Mouse (Mus musculus) CH12.LX (cell line): Measurements from ENCODE around the gene B3galt5. TPM values are rescaled to one million over a fixed set of nuclear protein-coding genes. Genes with fewer than 3 reads are reported as not detected.

Source experiments
- DNase-seq: peaks from one replicate; pipeline ENCODE4 v3.0.0-alpha.2; 2013; ENCODE audit errors: extremely low read depth
- H3K27ac ChIP-seq: 2 replicates; pipeline ENCODE4 v1.5.1; 2012; ENCODE audit warnings: low read depth, mild to moderate bottlenecking, control low read depth, moderate library complexity; ENCODE audit not compliant: insufficient read depth
- H3K27me3 ChIP-seq: replicated peaks from 2 replicates; pipeline ENCODE3; 2012; ENCODE audit warnings: inconsistent platforms
- H3K36me3 ChIP-seq, 2 experiments: replicated peaks in 1 of 2; 2 replicates each; pipeline versions ENCODE3 to v1.6.1; 2012; ENCODE audit warnings: inconsistent platforms in 1 of 2, low read length in 1 of 2, mild to moderate bottlenecking in 1 of 2, mixed read lengths in 1 of 2, moderate library complexity in 1 of 2; ENCODE audit not compliant: control insufficient read depth in 1 of 2, insufficient read depth in 1 of 2
- H3K4me1 ChIP-seq, 2 experiments: 2 replicates each; pipeline ENCODE4 v1.6.1; 2012; ENCODE audit warnings: inconsistent platforms in 1 of 2, moderate library complexity in 1 of 2; ENCODE audit not compliant: insufficient read depth in 2 of 2, control insufficient read depth in 1 of 2
- H3K4me2 ChIP-seq: 2 replicates; pipeline ENCODE4 v1.6.1; 2012; ENCODE audit warnings: low read depth, mild to moderate bottlenecking, control low read depth; ENCODE audit not compliant: poor library complexity, insufficient read depth, severe bottlenecking
- H3K4me3 ChIP-seq, 3 experiments: fragments of 150-350 bp in 1 of 3; sonication (generic) in 1 of 3; replicated peaks in 1 of 3; 2 replicates each; pipeline versions ENCODE3 to v1.5.1; 2011 to 2012; ENCODE audit warnings: low read depth in 2 of 3, low read length in 2 of 3, mild to moderate bottlenecking in 2 of 3, moderate library complexity in 2 of 3, control low read depth in 1 of 3, improper control_type of control experiment in 1 of 3, inconsistent platforms in 1 of 3, mixed read lengths in 1 of 3; ENCODE audit not compliant: poor library complexity in 1 of 3
- H3K79me2 ChIP-seq: replicated peaks from 2 replicates; pipeline ENCODE4 v1.6.1; 2012; ENCODE audit warnings: mild to moderate bottlenecking, moderate library complexity; ENCODE audit not compliant: control insufficient read depth, poor library complexity, insufficient read depth, severe bottlenecking; ENCODE audit errors: extremely low read depth
- H3K9ac ChIP-seq: 2 replicates; pipeline ENCODE4 v1.6.1; 2012; ENCODE audit warnings: low read depth, mild to moderate bottlenecking, control low read depth, moderate library complexity; ENCODE audit not compliant: insufficient read depth
- H3K9me3 ChIP-seq: replicated peaks from 2 replicates; pipeline ENCODE3; 2012; ENCODE audit warnings: low read length, inconsistent platforms, mixed read lengths
- BHLHE40 ChIP-seq: IDR thresholded peaks from 2 replicates; pipeline ENCODE4 v1.6.1; 2011; ENCODE audit warnings: mild to moderate bottlenecking, low read depth, low read length, improper control_type of control experiment
- CHD1 ChIP-seq: IDR thresholded peaks from 2 replicates; pipeline ENCODE4 v1.6.1; 2012; ENCODE audit warnings: low read depth, low read length, improper control_type of control experiment, inconsistent platforms
- CTCF ChIP-seq, 2 experiments: IDR thresholded peaks in 1 of 2; conservative IDR thresholded peaks in 1 of 2; 2 replicates each; pipeline ENCODE4 v1.5.1; 2011 to 2012; ENCODE audit warnings: low read depth in 2 of 2, low read length in 2 of 2, improper control_type of control experiment in 1 of 2, inconsistent platforms in 1 of 2, mild to moderate bottlenecking in 1 of 2, moderate library complexity in 1 of 2
- E2F4 ChIP-seq: IDR thresholded peaks from 2 replicates; pipeline ENCODE4 v1.6.1; 2011; ENCODE audit warnings: low read depth, low read length, improper control_type of control experiment; ENCODE audit not compliant: insufficient replicate concordance
- ELF1 ChIP-seq: IDR thresholded peaks from 2 replicates; pipeline ENCODE4 v1.6.1; 2014; ENCODE audit warnings: low read depth, mild to moderate bottlenecking, inconsistent platforms, low read length, improper control_type of control experiment
- EP300 ChIP-seq: IDR thresholded peaks from 2 replicates; pipeline ENCODE4 v1.6.1; 2011; ENCODE audit warnings: low read length, improper control_type of control experiment
- ETS1 ChIP-seq: conservative IDR thresholded peaks from 2 replicates; pipeline ENCODE4 v1.6.1; 2012; ENCODE audit warnings: low read depth, mild to moderate bottlenecking, inconsistent platforms, low read length, improper control_type of control experiment, moderate library complexity
- HCFC1 ChIP-seq: IDR thresholded peaks from 2 replicates; pipeline ENCODE4 v1.6.1; 2012; ENCODE audit warnings: low read depth, mild to moderate bottlenecking, inconsistent platforms, low read length, improper control_type of control experiment
- IRF4 ChIP-seq: IDR thresholded peaks from 2 replicates; pipeline ENCODE4 v1.6.1; 2014; ENCODE audit warnings: low read depth, mild to moderate bottlenecking, inconsistent platforms, low read length, improper control_type of control experiment
- JUN ChIP-seq: IDR thresholded peaks from 2 replicates; pipeline ENCODE4 v1.6.1; 2011; ENCODE audit warnings: low read depth, mild to moderate bottlenecking, low read length, improper control_type of control experiment, moderate library complexity; ENCODE audit not compliant: insufficient read depth
- JUND ChIP-seq: conservative IDR thresholded peaks from 2 replicates; pipeline ENCODE4 v1.6.1; 2011; ENCODE audit warnings: low read depth, low read length, improper control_type of control experiment
- KAT2A ChIP-seq: IDR thresholded peaks from 2 replicates; pipeline ENCODE4 v1.6.1; 2012; ENCODE audit warnings: low read length, improper control_type of control experiment, inconsistent platforms; ENCODE audit not compliant: insufficient replicate concordance
- MAFK ChIP-seq: IDR thresholded peaks from 2 replicates; pipeline ENCODE4 v1.6.1; 2011; ENCODE audit warnings: low read length, improper control_type of control experiment; ENCODE audit not compliant: insufficient replicate concordance
- MAX ChIP-seq: IDR thresholded peaks from 2 replicates; pipeline ENCODE4 v1.6.1; 2011; ENCODE audit warnings: low read length, improper control_type of control experiment
- MAZ ChIP-seq: IDR thresholded peaks from 2 replicates; pipeline ENCODE4 v1.6.1; 2012; ENCODE audit warnings: low read depth, mild to moderate bottlenecking, inconsistent platforms, low read length, improper control_type of control experiment, moderate library complexity
- MEF2A ChIP-seq: IDR thresholded peaks from 2 replicates; pipeline ENCODE4 v1.6.1; 2014; ENCODE audit warnings: low read depth, mild to moderate bottlenecking, inconsistent platforms, low read length, improper control_type of control experiment, borderline replicate concordance
- MXI1 ChIP-seq: IDR thresholded peaks from 2 replicates; pipeline ENCODE4 v1.6.1; 2011; ENCODE audit warnings: mild to moderate bottlenecking, low read depth, low read length, improper control_type of control experiment
- NELFE ChIP-seq: IDR thresholded peaks from 2 replicates; pipeline ENCODE4 v1.6.1; 2011; ENCODE audit warnings: low read depth, low read length, improper control_type of control experiment
- PAX5 ChIP-seq: IDR thresholded peaks from 2 replicates; pipeline ENCODE4 v1.6.1; 2012; ENCODE audit warnings: low read length, inconsistent platforms, mixed read lengths
- POLR2A ChIP-seq: IDR thresholded peaks from 2 replicates; pipeline ENCODE4 v1.6.1; 2011; ENCODE audit warnings: low read depth, mild to moderate bottlenecking, improper control_type of control experiment, low read length
- POLR2AphosphoS2 ChIP-seq: IDR thresholded peaks from 2 replicates; pipeline ENCODE4 v1.6.1; 2011; ENCODE audit warnings: low read depth, low read length, improper control_type of control experiment
- RAD21 ChIP-seq: IDR thresholded peaks from 2 replicates; pipeline ENCODE4 v1.6.1; 2011; ENCODE audit warnings: low read depth, mild to moderate bottlenecking, low read length, improper control_type of control experiment, moderate library complexity
- RCOR1 ChIP-seq: conservative IDR thresholded peaks from 2 replicates; pipeline ENCODE4 v1.6.1; 2012; ENCODE audit warnings: low read depth, mild to moderate bottlenecking, inconsistent platforms, low read length, improper control_type of control experiment
- SIN3A ChIP-seq: IDR thresholded peaks from 2 replicates; pipeline ENCODE4 v1.6.1; 2012; ENCODE audit warnings: low read length, improper control_type of control experiment, inconsistent platforms
- SMC3 ChIP-seq: IDR thresholded peaks from 2 replicates; pipeline ENCODE4 v1.6.1; 2011; ENCODE audit warnings: low read depth, low read length, improper control_type of control experiment
- TBP ChIP-seq: conservative IDR thresholded peaks from 2 replicates; pipeline ENCODE4 v1.6.1; 2011; ENCODE audit warnings: low read depth, low read length, improper control_type of control experiment
- TCF12 ChIP-seq: IDR thresholded peaks from 2 replicates; pipeline ENCODE4 v1.6.1; 2014; ENCODE audit warnings: low read depth, mild to moderate bottlenecking, inconsistent platforms, low read length, improper control_type of control experiment
- UBTF ChIP-seq: IDR thresholded peaks from 2 replicates; pipeline ENCODE4 v1.6.1; 2012; ENCODE audit warnings: low read depth, mild to moderate bottlenecking, inconsistent platforms, low read length, improper control_type of control experiment, moderate library complexity
- USF2 ChIP-seq: conservative IDR thresholded peaks from 2 replicates; pipeline ENCODE4 v1.6.1; 2011; ENCODE audit warnings: low read depth, low read length, improper control_type of control experiment
- ZC3H11A ChIP-seq: IDR thresholded peaks from 2 replicates; pipeline ENCODE4 v1.6.1; 2012; ENCODE audit warnings: low read depth, mild to moderate bottlenecking, inconsistent platforms, low read length, improper control_type of control experiment
- ZKSCAN1 ChIP-seq: IDR thresholded peaks from 2 replicates; pipeline ENCODE4 v1.6.1; 2012; ENCODE audit warnings: low read depth, inconsistent platforms, low read length, improper control_type of control experiment, borderline replicate concordance
- ZMIZ1 ChIP-seq: IDR thresholded peaks from 2 replicates; pipeline ENCODE4 v1.6.1; 2012; ENCODE audit warnings: low read depth, mild to moderate bottlenecking, inconsistent platforms, low read length, improper control_type of control experiment
- ZNF384 ChIP-seq: IDR thresholded peaks from 2 replicates; pipeline ENCODE4 v1.6.1; 2012; ENCODE audit warnings: low read depth, low read length, improper control_type of control experiment, inconsistent platforms
- dilution Hi-C: fragments of 300-500 bp; cut with MboI; formaldehyde crosslinking; loops from 2 replicates; pipeline ENCODE4 v1.14.3; 2020; ENCODE audit warnings: low sequenced_read_pairs; ENCODE audit not compliant: extremely low pct_unique_long_range_greater_than_20kb, extremely low pct_ligation_motif_present
- in situ Hi-C: fragments of 300-500 bp; cut with MboI; formaldehyde crosslinking; loops from 3 replicates; pipeline ENCODE4 v1.14.3; 2019; ENCODE audit warnings: low sequenced_read_pairs, low pct_ligation_motif_present, low pct_unique_long_range_greater_than_20kb, mixed read lengths
- polyA plus RNA-seq: library from polyadenylated mRNA; unstranded; fragments of >175 nt; gene quantifications from 2 replicates; pipeline ENCODE4 v1.2.1, GENCODE M21; 2012; ENCODE audit warnings: low read depth; ENCODE audit not compliant: insufficient read length
- total RNA-seq, 2 experiments: library from RNA; depleted of rRNA; stranded (reverse); fragments of 300-350 nt in 1 of 2; fragments of >200 nt in 1 of 2; gene quantifications; 2 replicates each; pipeline ENCODE4 v1.2.3; 2012 to 2014

Gene B3galt5
- total and polyA plus RNA-seq, 3 experiments = 0.04 to 0.87 (median 0.23) TPM

GRCm38 (mm10) chr16:96341945-96342344 lies 106.3 kb downstream of the B3galt5 start:
- no peak for DNase-seq
- in situ Hi-C loops (loop anchor here (25.0 kb wide), 1 partner anchor 305 kb away; no protein-coding TSS in a partner anchor), dilution Hi-C loops (no loop called here)
- H3K4me3 ChIP-seq = no peak overlapping the region
- H3K27me3 ChIP-seq = no peaks in the 10 kb centered on the region
- TF ChIP-seq MAZ (no peak), CHD1 (no peak), TBP (no peak)
- H3K9ac ChIP-seq = no peak overlapping the region
- peaks cover 2 to 8% of the 10 kb centered on the region in 2 experiments; a peak in 3 of 4 replicates for H3K4me1 ChIP-seq
- H3K79me2 ChIP-seq = no peaks in the 10 kb centered on the region
- H3K36me3 ChIP-seq = no peaks in the 10 kb centered on the region
- H3K9me3 ChIP-seq = no peaks in the 10 kb centered on the region
- no peak overlapping the region for H3K4me2 ChIP-seq
- H3K27ac ChIP-seq = no peak overlapping the region

- Histone ChIP-seq H3K27me3 (peaks cover 1% of the 10 kb centered on the region), H3K79me2 (no peaks in the 10 kb centered on the region), H3K9me3 (no peaks in the 10 kb centered on the region), H3K4me1 (peaks cover 0 to 5% of the 10 kb centered on the region in 2 experiments; a peak in 3 of 4 replicates), H3K36me3 (no peaks in the 10 kb centered on the region), H3K9ac (no peak overlapping the region), H3K4me2 (peak overlapping the region; percentile 65; the same call in 1 of the 2 replicates), H3K4me3 (no peak overlapping the region), H3K27ac (no peak overlapping the region)
- peak; percentile 97 for DNase-seq
- dilution Hi-C loops = no loop called here
- in situ Hi-C loops = loop anchor here (25.0 kb wide), 1 partner anchor 308 kb away; no protein-coding TSS in a partner anchor
- no peak; the same call in 1 of the 2 replicates for TF ChIP-seq HCFC1
- peak; percentile 88 for TF ChIP-seq ZC3H11A
- TF ChIP-seq SMC3 = peak; percentile 98
- no peak for TF ChIP-seq TBP
- no peak for TF ChIP-seq ZNF384
- no peak for TF ChIP-seq POLR2AphosphoS2
- no peak for TF ChIP-seq MXI1
- no peak for TF ChIP-seq RCOR1
- peak; percentile 34; the same call in 1 of the 2 replicates for TF ChIP-seq ELF1
- peak; percentile 81; the same call in 1 of the 2 replicates for TF ChIP-seq MAZ
- no peak for TF ChIP-seq ZMIZ1
- no peak for TF ChIP-seq MAFK
- no peak for TF ChIP-seq EP300
- no peak for TF ChIP-seq USF2
- no peak for TF ChIP-seq ZKSCAN1
- no peak for TF ChIP-seq UBTF
- no peak; the same call in 1 of the 2 replicates for TF ChIP-seq MEF2A
- no peak for TF ChIP-seq E2F4
- TF ChIP-seq JUN = no peak
- peak; percentile 60; the same call in 1 of the 2 replicates for TF ChIP-seq NELFE
- TF ChIP-seq RAD21 = peak; percentile 95
- TF ChIP-seq CTCF (conservative IDR thresholded peaks at IDR 0.05 in 1 of 2, IDR thresholded peaks at IDR 0.05 in 1 of 2; ENCODE audit: low read depth in 2 of 2, low read length in 2 of 2) = peak; percentile 92 to 99
- peak; percentile 38; the same call in 1 of the 2 replicates for TF ChIP-seq TCF12
- TF ChIP-seq KAT2A = no peak
- peak; percentile 51; the same call in 1 of the 2 replicates for TF ChIP-seq IRF4
- no peak for TF ChIP-seq MAX
- TF ChIP-seq POLR2A = no peak
- TF ChIP-seq PAX5 = no peak
- no peak for TF ChIP-seq CHD1
- TF ChIP-seq SIN3A = no peak
- TF ChIP-seq BHLHE40 = peak; percentile 74
- no peak for TF ChIP-seq ETS1
- peak; percentile 39; the same call in 1 of the 2 replicates for TF ChIP-seq JUND
Measured at GRCm38 (mm10) chr16:96345117-96345516, 109.5 kb downstream of the B3galt5 start.
